Mouse (Mus musculus): ENCODE results near the gene Mfn1.

GRCm38 (mm10) chr3:32611606-32612170, 82.4 kb downstream of the Mfn1 start:
- no peak for TF ChIP-seq POLR2A (IDR thresholded peaks at IDR 0.05; ENCODE audit: low read depth, low read length)
- no peak for TF ChIP-seq CTCF (IDR thresholded peaks at IDR 0.05; ENCODE audit: borderline replicate concordance, insufficient read depth, low read length)
